Mouse (Mus musculus): ENCODE results near the gene Gm3526.
"Not testable (repeated sequence)": the region's sequence is repeated elsewhere in the genome, so short reads cannot be mapped to it uniquely, and the experiment has no call there.

The Gm3526 gene

DNA sequence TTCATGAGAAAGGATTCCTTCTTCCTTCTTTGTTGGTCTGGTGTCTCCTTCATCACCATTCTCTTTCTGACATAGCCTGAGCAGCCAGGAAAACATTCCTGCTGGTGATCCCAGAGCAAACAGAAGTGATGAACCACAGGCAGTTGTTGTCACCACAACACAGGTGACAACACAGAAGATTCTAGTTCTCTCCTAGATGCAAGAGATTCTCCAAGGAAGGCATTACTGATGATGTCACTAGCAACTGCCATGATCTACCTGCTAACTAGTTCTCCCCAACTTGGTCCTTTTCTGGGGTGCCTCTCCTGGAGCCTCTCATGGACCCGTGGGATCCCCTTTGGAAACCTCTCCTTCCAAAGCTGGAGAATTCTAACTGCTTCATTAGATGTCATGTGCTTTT, at the start of gene Gm3526:
Gene Gm3526, minus strand, starts transcription at position 101 of the 400 bp plus-strand sequence.
- in situ Hi-C loops (cut with MboI, MseI) = not testable (repeated sequence)
